Mouse (Mus musculus) pancreas, adult 10 weeks (tissue): Measurements from ENCODE around the gene Abl1. TPM values are rescaled to one million over a fixed set of nuclear protein-coding genes. Genes with fewer than 3 reads are reported as not detected.

Source experiments
- polyA plus RNA-seq: library from polyadenylated mRNA; stranded (reverse); fragments of 350-450 nt; fragmentation: Illumina TruSeq; extraction: RNeasy Lipid Tissue Mini Kit (QIAGEN cat#74804); gene quantifications from one replicate; pipeline ENCODE4 v1.2.3, GENCODE M21; 2015; ENCODE audit warnings: low read depth, low replicate concordance; ENCODE audit not compliant: insufficient read depth

The Abl1 gene
- polyA plus RNA-seq: 7.9 TPM

GRCm38 (mm10) chr2:31688074-31688925 lies at the start of gene Abl1:
TSS of gene Abl1 (plus strand) at chr2:31688376.

GRCm38 (mm10) chr2:31639901-31640608 lies 48.1 kb upstream of the Abl1 start, which contains the start of gene Prdm12:
TSS of gene Prdm12 (plus strand) at chr2:31640037.

GRCm38 (mm10) chr2:31670551-31671035 lies 17.6 kb upstream of the Abl1 start, which contains the start of gene Exosc2:
TSS of gene Exosc2 (plus strand) at chr2:31670715.

GRCm38 (mm10) chr2:31810444-31810843 lies 122.3 kb downstream of the Abl1 start, which contains the start of gene Qrfp:
TSS of gene Qrfp (minus strand) at chr2:31810580.

GRCm38 (mm10) chr2:31845896-31846691 lies 157.9 kb downstream of the Abl1 start, which contains the start of gene Fibcd1:
TSS of gene Fibcd1 (minus strand) at chr2:31846005.

Other genes starting within 250 kb of the Abl1 start
- gene Ass1, start 218.2 kb upstream of the Abl1 start, polyA plus RNA-seq: 7.6 TPM
- gene Fubp3, start 115.7 kb upstream of the Abl1 start, polyA plus RNA-seq: 7.0 TPM
- not detected for gene Prdm12, start 48.3 kb upstream of the Abl1 start, polyA plus RNA-seq
- gene Exosc2, start 17.7 kb upstream of the Abl1 start, polyA plus RNA-seq: 6.2 TPM
- not detected for gene Qrfp, start 122.2 kb downstream of the Abl1 start, polyA plus RNA-seq
- gene Fibcd1, start 157.6 kb downstream of the Abl1 start, polyA plus RNA-seq: not detected
- 2.5 TPM for gene Lamc3, start 198.9 kb downstream of the Abl1 start, polyA plus RNA-seq